Mouse (Mus musculus) cerebellum, adult 9-11 months (tissue): ENCODE results near the gene Satb1.

Source experiments
- DNase-seq: peaks from one replicate; pipeline ENCODE4 v3.0.0; 2022

The Satb1 gene

GRCm38 (mm10) chr17:51775070-51775881 lies 57.8 kb downstream of the Satb1 start:
- DNase-seq: no peak

- DNase-seq: no peak
Measured at GRCm38 (mm10) chr17:51763600-51763999, 69.5 kb downstream of the Satb1 start.

- DNase-seq: no peak
Measured at GRCm38 (mm10) chr17:51762503-51762902, 70.6 kb downstream of the Satb1 start.

GRCm38 (mm10) chr17:51760997-51761655 lies 72.0 kb downstream of the Satb1 start:
- no peak for DNase-seq

- DNase-seq: no peak
Measured at GRCm38 (mm10) chr17:51760251-51760887, 72.7 kb downstream of the Satb1 start.

- DNase-seq: no peak
Measured at GRCm38 (mm10) chr17:51759509-51759908, 73.6 kb downstream of the Satb1 start.

- no peak for DNase-seq
Measured at GRCm38 (mm10) chr17:51752142-51752541, 80.9 kb downstream of the Satb1 start.

- DNase-seq: no peak
Measured at GRCm38 (mm10) chr17:51747204-51747603, 85.9 kb downstream of the Satb1 start.

- DNase-seq: no peak
Measured at GRCm38 (mm10) chr17:51742502-51742901, 90.6 kb downstream of the Satb1 start.

- no peak for DNase-seq
Measured at GRCm38 (mm10) chr17:51741126-51741525, 92.0 kb downstream of the Satb1 start.

- DNase-seq: no peak
Measured at GRCm38 (mm10) chr17:51740246-51740645, 92.8 kb downstream of the Satb1 start.

GRCm38 (mm10) chr17:51724486-51724885 lies 108.6 kb downstream of the Satb1 start:
- DNase-seq: no peak

GRCm38 (mm10) chr17:51695711-51696110 lies 137.4 kb downstream of the Satb1 start:
- DNase-seq: no peak

- no peak for DNase-seq
Measured at GRCm38 (mm10) chr17:51695271-51695670, 137.8 kb downstream of the Satb1 start.

- no peak for DNase-seq
Measured at GRCm38 (mm10) chr17:51690526-51690925, 142.6 kb downstream of the Satb1 start.

- no peak for DNase-seq
Measured at GRCm38 (mm10) chr17:51687226-51687625, 145.9 kb downstream of the Satb1 start.
